8 mouse cellular contexts compared by ENCODE assay signal in the genomic region with DNA sequence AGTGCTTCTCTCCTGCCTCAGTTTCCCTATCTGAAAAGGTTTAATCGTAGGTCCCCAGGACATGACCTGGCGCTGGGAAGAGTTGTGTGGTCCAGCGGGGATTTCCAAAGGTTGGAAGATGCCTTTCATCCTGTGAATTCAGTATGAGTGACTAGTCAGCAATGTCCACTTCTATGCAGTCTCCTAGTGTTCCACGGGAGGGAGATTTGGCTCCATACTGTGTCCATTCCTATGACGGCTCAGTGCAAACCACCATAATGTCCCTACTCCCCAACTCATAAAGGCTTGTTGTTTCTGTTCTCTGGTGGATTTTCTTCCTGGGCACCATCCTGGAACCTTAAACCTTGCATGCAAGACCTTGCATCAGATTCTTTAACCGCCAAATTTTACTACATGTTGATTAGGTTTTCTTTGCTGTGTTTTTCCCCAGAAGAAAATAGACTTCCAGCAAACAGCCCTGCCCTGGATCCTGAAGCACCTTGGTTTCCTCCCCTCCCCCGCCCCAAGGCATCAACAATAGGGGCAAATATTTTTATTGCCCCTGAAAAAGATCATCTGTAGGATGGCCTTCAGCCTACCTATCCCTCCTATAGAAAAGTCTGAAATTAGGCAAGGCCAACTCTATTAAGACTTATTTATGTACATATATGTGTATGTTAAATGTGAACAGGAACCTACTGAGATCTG. TPM values are rescaled to one million over a fixed set of nuclear protein-coding genes. Genes with fewer than 3 reads are reported as not detected.
A peak's percentile ranks its signal among the peaks of the same experiment; 100 is the strongest.
DNase-seq lines count a peak whose midpoint lies in the region; ATAC-seq and TF ChIP-seq lines count a peak whose summit lies in the region.

No protein-coding gene starts in this region.

- H3K9me3 ChIP-seq in heart, embryonic 13.5 days: no peaks in the 10 kb centered on the region
- H3K9me3 ChIP-seq in ES-E14 (ENCODE audit: control insufficient read depth, insufficient read depth, low read depth, low read length): no peaks in the 10 kb centered on the region
- H3K9me3 ChIP-seq in liver, embryonic 14.5 days (ENCODE audit: control insufficient read depth, low read length): no peaks in the 10 kb centered on the region

- H3K27me3 ChIP-seq in heart, embryonic 13.5 days (replicated peaks): no peaks in the 10 kb centered on the region
- H3K27me3 ChIP-seq in liver, embryonic 14.5 days (ENCODE audit: control insufficient read depth, insufficient read depth, low read length): no peaks in the 10 kb centered on the region

- in situ Hi-C loops in ES-E14 (cut with MboI; ENCODE audit: low sequenced_read_pairs in 2 of 2, unreplicated experiment in 2 of 2): no loop called here

- peak; percentile 31; the same call in 1 of the 2 replicates for TF ChIP-seq CTCF in liver, embryonic 14.5 days (IDR thresholded peaks at IDR 0.05; ENCODE audit: low read depth)

- peaks cover 19% of the 10 kb centered on the region for H3K36me3 ChIP-seq in heart, embryonic 13.5 days
- H3K36me3 ChIP-seq in ES-E14 (ENCODE audit: control insufficient read depth, insufficient read depth, low read length, poor library complexity, severe bottlenecking): peaks cover 1% of the 10 kb centered on the region; the same call in 1 of the 2 replicates
- H3K36me3 ChIP-seq in liver, embryonic 14.5 days (replicated peaks; ENCODE audit: control insufficient read depth, insufficient read depth, low read depth): no peaks in the 10 kb centered on the region

- peak overlapping the region; percentile 83 for H3K9ac ChIP-seq in heart, embryonic 13.5 days
- peak overlapping the region; percentile 69 for H3K9ac ChIP-seq in ES-E14 (ENCODE audit: insufficient read depth, low read depth, low read length, poor library complexity, severe bottlenecking)
- peak overlapping the region; percentile 73 for H3K9ac ChIP-seq in liver, embryonic 14.5 days (replicated peaks)

- peak overlapping the region; percentile 84 for H3K4me2 ChIP-seq in heart, embryonic 13.5 days
- peak overlapping the region; percentile 81 for H3K4me2 ChIP-seq in liver, embryonic 14.5 days (ENCODE audit: low read depth)

- DNase-seq in heart, adult 9 months (ENCODE audit: low spot score in 2 of 2): no peak
- no peak for DNase-seq in ES-E14 (ENCODE audit: low read depth, low spot score)
- peak; percentile 42 for DNase-seq in fibroblast of lung, adult 2 months (ENCODE audit: low read depth)
- peak in 1 of 3 experiments; percentile 38 for DNase-seq in liver, embryonic 14.5 days (ENCODE audit: low read depth in 3 of 3, low spot score in 3 of 3)
- no peak for DNase-seq in right cerebral cortex, adult 18-20 months
- DNase-seq in thymus, postnatal 0 days (ENCODE audit: low spot score): no peak
- DNase-seq in thymus, postnatal 36 days: no peak

- H3K4me1 ChIP-seq in heart, embryonic 13.5 days: peaks cover 32% of the 10 kb centered on the region
- peaks cover 3 to 5% of the 10 kb centered on the region in 2 experiments; a peak in 2 of 4 replicates for H3K4me1 ChIP-seq in ES-E14 (ENCODE audit: control insufficient read depth in 2 of 2, insufficient read depth in 2 of 2, low read length in 2 of 2, poor library complexity in 1 of 2)
- peaks cover 7 to 24% of the 10 kb centered on the region in 2 experiments for H3K4me1 ChIP-seq in liver, embryonic 14.5 days (replicated peaks; ENCODE audit: control insufficient read depth in 2 of 2, insufficient read depth in 2 of 2, low read length in 1 of 2)

- TF ChIP-seq EP300 in liver, embryonic 14.5 days (IDR thresholded peaks at IDR 0.05; ENCODE audit: low read depth): no peak

- 26% methylated on average over 7 of the region's 7 CpGs for WGBS in heart, embryonic 13.5 days
- WGBS in liver, embryonic 14.5 days (ENCODE audit: insufficient replicate concordance): 24% methylated on average over 7 of the region's 7 CpGs

- peak overlapping the region; percentile 89 for H3K27ac ChIP-seq in heart, embryonic 13.5 days (replicated peaks)
- no peak overlapping the region for H3K27ac ChIP-seq in ES-E14 (ENCODE audit: insufficient read depth, low read depth, low read length, poor library complexity, severe bottlenecking)
- H3K27ac ChIP-seq in liver, embryonic 14.5 days: peak overlapping the region; percentile 26

- peak overlapping the region; percentile 83 for H3K4me3 ChIP-seq in heart, embryonic 13.5 days
- peak overlapping the region; percentile 42 to 73 for H3K4me3 ChIP-seq in ES-E14 (ENCODE audit: insufficient read depth in 1 of 2, low read depth in 1 of 2, low read length in 2 of 2, poor library complexity in 1 of 2, severe bottlenecking in 1 of 2)
- peak overlapping the region; percentile 73 to 86 for H3K4me3 ChIP-seq in liver, embryonic 14.5 days (ENCODE audit: insufficient read depth in 1 of 2, low read depth in 2 of 2, low read length in 2 of 2)

- ATAC-seq in heart, embryonic 13.5 days (ENCODE audit: extremely low read depth, insufficient number of reproducible peaks, low FRiP score, low TSS enrichment): no peak
- ATAC-seq in liver, embryonic 14.5 days (ENCODE audit: insufficient read depth): no peak

TF ChIP-seq in ES-E14, 5 proteins besides CTCF, POLR2A, EP300 and RAD21:
- no peak for TF ChIP-seq ZC3H11A (IDR thresholded peaks at IDR 0.05; ENCODE audit: borderline replicate concordance, low read depth, low read length)
- no peak for TF ChIP-seq CHD2 (IDR thresholded peaks at IDR 0.05; ENCODE audit: low read depth, low read length)
- no peak for TF ChIP-seq MAFK (IDR thresholded peaks at IDR 0.05; ENCODE audit: insufficient read depth, low read depth, low read length)
- no peak for TF ChIP-seq HCFC1 (IDR thresholded peaks at IDR 0.05; ENCODE audit: borderline replicate concordance, insufficient read depth, low read length)
- no peak for TF ChIP-seq ZNF384 (IDR thresholded peaks at IDR 0.05; ENCODE audit: low read depth, low read length)

RNA-seq across cellular contexts. Expression of gene Stk25, which starts 22.1 kb away (rescaled TPM):
- polyA plus RNA-seq in heart, embryonic 13.5 days (2015; fragmentation: Nextera tagmentation; extraction: Ambion mirVana): 132 and 138 TPM in 2 replicates
- total RNA-seq in ES-E14 (2012; rRNA removed): 62.0 and 79.3 TPM in 2 replicates
- polyA plus RNA-seq in liver, embryonic 14.5 days (2012; rRNA removed): 28.4 and 39.2 TPM in 2 replicates
- 39.9 and 41.1 TPM in 2 replicates for polyA plus RNA-seq in liver, embryonic 14.5 days (2014; fragmentation: Nextera tagmentation; extraction: Ambion mirVana)
- 79.1 and 82.9 TPM in 2 replicates for polyA plus RNA-seq in thymus, postnatal 0 days (2015; fragmentation: Nextera tagmentation; extraction: Ambion mirVana)

RNA-seq across cellular contexts. Expression of gene Bok, which starts 49.1 kb away (rescaled TPM):
- 40.2 and 51.6 TPM in 2 replicates for polyA plus RNA-seq in heart, embryonic 13.5 days (2015; fragmentation: Nextera tagmentation; extraction: Ambion mirVana)
- total RNA-seq in ES-E14 (2012; rRNA removed): 21.1 and 26.9 TPM in 2 replicates
- 1.9 TPM in 2 replicates for polyA plus RNA-seq in liver, embryonic 14.5 days (2012; rRNA removed)
- polyA plus RNA-seq in liver, embryonic 14.5 days (2014; fragmentation: Nextera tagmentation; extraction: Ambion mirVana): 2.8 and 3.0 TPM in 2 replicates
- 32.3 and 39.8 TPM in 2 replicates for polyA plus RNA-seq in thymus, postnatal 0 days (2015; fragmentation: Nextera tagmentation; extraction: Ambion mirVana)
